Mouse (Mus musculus) bone marrow macrophage, adult 2 months (primary cell): ENCODE measurements around the gene Sfxn5. TPM values are rescaled to one million over a fixed set of nuclear protein-coding genes. Genes with fewer than 3 reads are reported as not detected.

ENCODE experiments used
- H3K27ac ChIP-seq: 2 replicates; pipeline ENCODE4 v1.5.1; 2012; ENCODE audit warnings: low read depth, low read length; ENCODE audit not compliant: insufficient read depth
- H3K4me1 ChIP-seq: 2 replicates; pipeline ENCODE4 v1.6.1; 2012; ENCODE audit warnings: low read length; ENCODE audit not compliant: control insufficient read depth, insufficient read depth
- H3K4me3 ChIP-seq: 2 replicates; pipeline ENCODE4 v1.5.1; 2012; ENCODE audit warnings: mild to moderate bottlenecking, low read length, moderate library complexity; ENCODE audit not compliant: insufficient read depth
- CTCF ChIP-seq: IDR thresholded peaks from 2 replicates; pipeline ENCODE4 v1.5.1; 2012; ENCODE audit warnings: low read depth, mild to moderate bottlenecking, low read length, moderate library complexity
- POLR2A ChIP-seq: IDR thresholded peaks from 2 replicates; pipeline ENCODE4 v1.6.1; 2012; ENCODE audit warnings: mild to moderate bottlenecking, low read depth, low read length, borderline replicate concordance
- polyA plus RNA-seq: library from polyadenylated mRNA; stranded (reverse); fragments of >200 nt; gene quantifications from 2 replicates; pipeline ENCODE4 v1.2.4, GENCODE M21; 2012; ENCODE audit not compliant: missing spikeins, insufficient read depth, insufficient read length

Gene Sfxn5
- polyA plus RNA-seq, 1 experiment = 15.2 TPM

GRCm38 (mm10) chr6:85187340-85188211 lies 145.6 kb downstream of the Sfxn5 start, which contains the start of gene Emx1:
TSS of gene Emx1 (plus strand) at chr6:85187438.
- Histone ChIP-seq H3K4me3 (0 out of 2 replicates have a peak within 1 kb of the TSS, but pooled peaks have one; percentile 0), H3K4me1 (no peaks in the 10 kb centered on the region), H3K27ac (no peak within 1 kb of the TSS)
- TF ChIP-seq POLR2A (no peak), CTCF (no peak)

- no peak overlapping the region for H3K27ac ChIP-seq
- H3K4me1 ChIP-seq = no peaks in the 10 kb centered on the region
- H3K4me3 ChIP-seq = no peak overlapping the region
- no peak for TF ChIP-seq CTCF
- no peak for TF ChIP-seq POLR2A
Measured at GRCm38 (mm10) chr6:85186744-85187059, 146.5 kb downstream of the Sfxn5 start.

- TF ChIP-seq POLR2A (no peak), CTCF (no peak)
- H3K4me1 ChIP-seq = no peaks in the 10 kb centered on the region
Measured at GRCm38 (mm10) chr6:85186033-85186743, 147.0 kb downstream of the Sfxn5 start.

GRCm38 (mm10) chr6:85183951-85184350 lies 149.3 kb downstream of the Sfxn5 start:
- H3K4me1 ChIP-seq = no peaks in the 10 kb centered on the region
- no peak for TF ChIP-seq CTCF
- no peak for TF ChIP-seq POLR2A
- no peak overlapping the region for H3K27ac ChIP-seq
- no peak overlapping the region for H3K4me3 ChIP-seq

More at GRCm38 (mm10) chr6:85186033-85186743, 147.0 kb downstream of the Sfxn5 start:
- H3K4me3 ChIP-seq = no peak overlapping the region
- no peak overlapping the region for H3K27ac ChIP-seq

GRCm38 (mm10) chr6:85180036-85180435 lies 153.2 kb downstream of the Sfxn5 start:
- H3K4me3 ChIP-seq = no peak overlapping the region
- no peak for TF ChIP-seq POLR2A
- TF ChIP-seq CTCF = no peak
- H3K4me1 ChIP-seq = no peaks in the 10 kb centered on the region
- H3K27ac ChIP-seq = no peak overlapping the region

- H3K27ac ChIP-seq = no peak overlapping the region
- TF ChIP-seq CTCF (no peak), POLR2A (no peak)
- H3K4me1 ChIP-seq = no peaks in the 10 kb centered on the region
- no peak overlapping the region for H3K4me3 ChIP-seq
Measured at GRCm38 (mm10) chr6:85179569-85179968, 153.7 kb downstream of the Sfxn5 start.

- Histone ChIP-seq H3K4me1 (no peaks in the 10 kb centered on the region), H3K27ac (no peak overlapping the region), H3K4me3 (no peak overlapping the region)
- TF ChIP-seq POLR2A (no peak), CTCF (no peak)
Measured at GRCm38 (mm10) chr6:85165440-85165921, 167.7 kb downstream of the Sfxn5 start.

Other genes with a start within 250 kb of the Sfxn5 start
- gene Spr, start 195.7 kb downstream of the Sfxn5 start, polyA plus RNA-seq = 26.6 and 32.9 TPM in 2 replicates
- not detected in 2 replicates for gene Emx1, start 146.0 kb downstream of the Sfxn5 start, polyA plus RNA-seq
- 145 and 160 TPM in 2 replicates for gene Rab11fip5, start 41.2 kb upstream of the Sfxn5 start, polyA plus RNA-seq
- gene Noto, start 90.5 kb upstream of the Sfxn5 start, polyA plus RNA-seq = not detected in 2 replicates
- 7.4 and 9.1 TPM in 2 replicates for gene Smyd5, start 98.6 kb upstream of the Sfxn5 start, polyA plus RNA-seq
- gene Cct7, start 118.1 kb upstream of the Sfxn5 start, polyA plus RNA-seq = 89.3 and 96.7 TPM in 2 replicates
- 8.0 and 9.7 TPM in 2 replicates for gene Pradc1, start 118.5 kb upstream of the Sfxn5 start, polyA plus RNA-seq
- gene Fbxo41, start 169.6 kb upstream of the Sfxn5 start, polyA plus RNA-seq = not detected in 2 replicates
- not detected in 2 replicates for gene Egr4, start 180.2 kb upstream of the Sfxn5 start, polyA plus RNA-seq